ENCODE assay signal across 15 mouse cellular contexts in the genomic region with DNA sequence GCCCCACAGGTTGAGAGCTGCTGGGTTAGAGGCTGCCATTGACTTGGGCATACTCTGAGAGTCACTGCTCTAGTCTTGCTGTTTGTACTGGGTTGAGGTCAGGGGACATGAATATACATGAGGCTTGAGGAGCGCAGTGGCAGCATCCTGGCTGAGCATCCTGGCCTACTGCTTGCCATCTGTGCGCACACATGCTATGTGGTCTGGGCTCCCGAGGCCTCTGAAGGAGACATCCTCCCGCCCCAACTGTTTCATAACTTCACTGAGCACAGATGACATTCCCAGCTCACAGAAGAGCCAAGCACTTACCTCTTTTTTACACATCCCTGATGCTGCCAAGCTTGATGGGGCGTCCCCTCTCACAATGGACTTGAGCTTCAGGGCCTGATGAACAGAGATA. TPM values are rescaled to one million over a fixed set of nuclear protein-coding genes. Genes with fewer than 3 reads are reported as not detected.
A peak's percentile ranks its signal among the peaks of the same experiment; 100 is the strongest.
DNase-seq lines count a peak whose midpoint lies in the region; ATAC-seq and TF ChIP-seq lines count a peak whose summit lies in the region.
"Had no signal": no experiment of that assay in that cellular context is flagged by ENCODE, and none has a peak within 500 bp of the region (broad histone marks: within the 10 kb centered on the region; RNA-seq: fewer than 3 reads in every experiment).

No protein-coding gene starts in this region.

- 53% methylated on average over 5 of the region's 5 CpGs for WGBS in forebrain, embryonic 15.5 days
- WGBS in forebrain, embryonic 11.5 days = 82% methylated on average over 5 of the region's 5 CpGs
- WGBS in forebrain, embryonic 16.5 days = 57% methylated on average over 5 of the region's 5 CpGs
- 88% methylated on average over 5 of the region's 5 CpGs for WGBS in intestine, postnatal 0 days

- H3K27ac ChIP-seq in forebrain, embryonic 15.5 days (replicated peaks) = no peak overlapping the region
- no peak overlapping the region for H3K27ac ChIP-seq in forebrain, embryonic 11.5 days (ENCODE audit: low read depth, low read length)
- H3K27ac ChIP-seq in forebrain, embryonic 16.5 days (ENCODE audit: low read length) = no peak overlapping the region
- H3K27ac ChIP-seq in intestine, postnatal 0 days (ENCODE audit: low read depth, low read length) = no peak overlapping the region
- H3K27ac ChIP-seq: heart, embryonic 15.5 days; liver, embryonic 13.5 days had no signal

- no peak overlapping the region for H3K9ac ChIP-seq in forebrain, embryonic 15.5 days (replicated peaks)
- H3K9ac ChIP-seq in forebrain, embryonic 11.5 days (ENCODE audit: low read length) = no peak overlapping the region
- H3K9ac ChIP-seq in forebrain, embryonic 16.5 days (replicated peaks; ENCODE audit: low read depth, low read length) = no peak overlapping the region
- H3K9ac ChIP-seq in intestine, postnatal 0 days (ENCODE audit: low read depth, low read length) = no peak overlapping the region
- H3K9ac ChIP-seq: heart, embryonic 15.5 days; liver, embryonic 13.5 days had no signal

- H3K27me3 ChIP-seq in forebrain, embryonic 15.5 days = no peaks in the 10 kb centered on the region
- H3K27me3 ChIP-seq in forebrain, embryonic 11.5 days (ENCODE audit: control insufficient read depth, insufficient read depth, low read length) = no peaks in the 10 kb centered on the region
- H3K27me3 ChIP-seq in forebrain, embryonic 16.5 days (replicated peaks; ENCODE audit: control insufficient read depth, insufficient read depth, low read length) = no peaks in the 10 kb centered on the region
- no peaks in the 10 kb centered on the region for H3K27me3 ChIP-seq in intestine, postnatal 0 days (replicated peaks; ENCODE audit: control insufficient read depth, insufficient read depth, low read length)
- H3K27me3 ChIP-seq: heart, embryonic 15.5 days; liver, embryonic 13.5 days had no signal

- DNase-seq in forebrain, embryonic 11.5 days (ENCODE audit: low spot score) = no peak
- DNase-seq in right cerebral cortex, adult 18-20 months = peak; percentile 59
- DNase-seq in right cerebral cortex, postnatal 14 days = no peak
- DNase-seq in adrenal gland, postnatal 4 days (ENCODE audit: low spot score in 2 of 2) = no peak
- DNase-seq: adrenal gland, postnatal 14 days; gastrocnemius, postnatal 36 days; kidney, postnatal 36 days; liver, embryonic 13.5 days; lung, postnatal 10 days; thymus, adult 2 months had no signal

- H3K9me3 ChIP-seq in forebrain, embryonic 15.5 days = no peaks in the 10 kb centered on the region
- no peaks in the 10 kb centered on the region for H3K9me3 ChIP-seq in forebrain, embryonic 11.5 days (ENCODE audit: control insufficient read depth, low read length)
- no peaks in the 10 kb centered on the region for H3K9me3 ChIP-seq in forebrain, embryonic 16.5 days (ENCODE audit: control insufficient read depth, low read length)
- H3K9me3 ChIP-seq in intestine, postnatal 0 days (ENCODE audit: control insufficient read depth) = no peaks in the 10 kb centered on the region
- H3K9me3 ChIP-seq: G1E; heart, embryonic 15.5 days; liver, embryonic 13.5 days had no signal

- H3K4me3 ChIP-seq in forebrain, embryonic 15.5 days = no peak overlapping the region
- H3K4me3 ChIP-seq in forebrain, embryonic 11.5 days (ENCODE audit: low read depth, low read length) = no peak overlapping the region
- H3K4me3 ChIP-seq in forebrain, embryonic 16.5 days (replicated peaks; ENCODE audit: low read length) = no peak overlapping the region
- no peak overlapping the region for H3K4me3 ChIP-seq in intestine, postnatal 0 days (ENCODE audit: low read depth, low read length)
- H3K4me3 ChIP-seq: heart, embryonic 15.5 days; liver, embryonic 13.5 days had no signal

- peak; percentile 60; the same call in 1 of the 2 replicates for ATAC-seq in forebrain, embryonic 15.5 days (replicated peaks)
- ATAC-seq in forebrain, embryonic 11.5 days (replicated peaks; ENCODE audit: low FRiP score) = no peak
- peak; percentile 77 for ATAC-seq in forebrain, embryonic 16.5 days
- ATAC-seq in intestine, postnatal 0 days = no peak

- peaks cover 3% of the 10 kb centered on the region; the same call in 1 of the 2 replicates for H3K4me1 ChIP-seq in forebrain, embryonic 15.5 days
- no peaks in the 10 kb centered on the region for H3K4me1 ChIP-seq in forebrain, embryonic 11.5 days (replicated peaks; ENCODE audit: control insufficient read depth, insufficient read depth, low read length)
- peaks cover 9% of the 10 kb centered on the region; the same call in 1 of the 2 replicates for H3K4me1 ChIP-seq in forebrain, embryonic 16.5 days (replicated peaks; ENCODE audit: control insufficient read depth, insufficient read depth, low read length)
- no peaks in the 10 kb centered on the region for H3K4me1 ChIP-seq in intestine, postnatal 0 days (replicated peaks; ENCODE audit: control insufficient read depth, insufficient read depth, low read length)
- H3K4me1 ChIP-seq: heart, embryonic 15.5 days; liver, embryonic 13.5 days had no signal

- no peak for TF ChIP-seq CTCF in intestine, postnatal 0 days (IDR thresholded peaks at IDR 0.05; ENCODE audit: low read depth)

- H3K36me3 ChIP-seq in forebrain, embryonic 15.5 days = no peaks in the 10 kb centered on the region
- no peaks in the 10 kb centered on the region for H3K36me3 ChIP-seq in forebrain, embryonic 11.5 days (ENCODE audit: control insufficient read depth, insufficient read depth, low read length)
- H3K36me3 ChIP-seq in forebrain, embryonic 16.5 days (ENCODE audit: control insufficient read depth, insufficient read depth) = no peaks in the 10 kb centered on the region
- no peaks in the 10 kb centered on the region for H3K36me3 ChIP-seq in intestine, postnatal 0 days (ENCODE audit: control insufficient read depth, insufficient read depth)
- H3K36me3 ChIP-seq: G1E; heart, embryonic 15.5 days; liver, embryonic 13.5 days had no signal

- no peak overlapping the region for H3K4me2 ChIP-seq in forebrain, embryonic 15.5 days (replicated peaks)
- H3K4me2 ChIP-seq in forebrain, embryonic 11.5 days (ENCODE audit: low read depth, low read length, severe bottlenecking) = no peak overlapping the region
- no peak overlapping the region for H3K4me2 ChIP-seq in forebrain, embryonic 16.5 days (ENCODE audit: low read length)
- H3K4me2 ChIP-seq in intestine, postnatal 0 days (replicated peaks; ENCODE audit: low read depth) = no peak overlapping the region
- H3K4me2 ChIP-seq: heart, embryonic 15.5 days; liver, embryonic 13.5 days had no signal

RNA-seq across cellular contexts. Expression of a gene that starts 33.0 kb away (rescaled TPM):
- polyA plus RNA-seq in forebrain, embryonic 15.5 days (2015; fragmentation: Nextera tagmentation; extraction: Ambion mirVana) = 20.9 and 21.3 TPM in 2 replicates
- 11.8 and 13.4 TPM in 2 replicates for polyA plus RNA-seq in forebrain, embryonic 11.5 days (2014; fragmentation: Nextera tagmentation; extraction: Ambion mirVana)
- 23.9 and 24.0 TPM in 2 replicates for polyA plus RNA-seq in forebrain, embryonic 16.5 days (2015; fragmentation: Nextera tagmentation; extraction: Ambion mirVana)
- polyA plus RNA-seq in intestine, postnatal 0 days (2015; fragmentation: Nextera tagmentation; extraction: Ambion mirVana) = 48.7 and 50.2 TPM in 2 replicates
- total RNA-seq in adrenal gland, postnatal 4 days (2021) = 10 to 100 TPM; 19.7 to 20.4 TPM

RNA-seq across cellular contexts. Expression of a gene that starts 53.5 kb away (rescaled TPM):
- polyA plus RNA-seq in forebrain, embryonic 15.5 days (2015; fragmentation: Nextera tagmentation; extraction: Ambion mirVana) = 16.7 and 17.8 TPM in 2 replicates
- 10.7 and 13.0 TPM in 2 replicates for polyA plus RNA-seq in forebrain, embryonic 11.5 days (2014; fragmentation: Nextera tagmentation; extraction: Ambion mirVana)
- 18.1 and 21.9 TPM in 2 replicates for polyA plus RNA-seq in forebrain, embryonic 16.5 days (2015; fragmentation: Nextera tagmentation; extraction: Ambion mirVana)
- 4.3 and 4.4 TPM in 2 replicates for polyA plus RNA-seq in intestine, postnatal 0 days (2015; fragmentation: Nextera tagmentation; extraction: Ambion mirVana)
- 10 to 100 TPM; 23.7 to 26.5 TPM for total RNA-seq in adrenal gland, postnatal 4 days (2021)

RNA-seq across cellular contexts. Expression of a gene that starts 53.5 kb away (rescaled TPM):
- polyA plus RNA-seq in forebrain, embryonic 15.5 days (2015; fragmentation: Nextera tagmentation; extraction: Ambion mirVana) = 96.9 and 99.7 TPM in 2 replicates
- 134 and 151 TPM in 2 replicates for polyA plus RNA-seq in forebrain, embryonic 11.5 days (2014; fragmentation: Nextera tagmentation; extraction: Ambion mirVana)
- polyA plus RNA-seq in forebrain, embryonic 16.5 days (2015; fragmentation: Nextera tagmentation; extraction: Ambion mirVana) = 101 and 105 TPM in 2 replicates
- polyA plus RNA-seq in intestine, postnatal 0 days (2015; fragmentation: Nextera tagmentation; extraction: Ambion mirVana) = 90.6 and 103 TPM in 2 replicates
- total RNA-seq in adrenal gland, postnatal 4 days (2021) = 100 to 1,000 TPM; 274 to 283 TPM

Comparison
In these comparisons a context has a peak if more than half of its experiments do, and no peak if none do; other contexts are left out.
1. ATAC-seq: peak in forebrain, embryonic 15.5 days (single experiment) and forebrain, embryonic 16.5 days (single experiment); none in forebrain, embryonic 11.5 days (single experiment) and intestine, postnatal 0 days (single experiment).